Mouse (Mus musculus): ENCODE measurements around the gene Tmem110.
A peak's percentile ranks its signal among the peaks of the same experiment; 100 is the strongest.

The Tmem110 gene

GRCm38 (mm10) chr14:30825476-30826131 is at the start of gene Tmem110:
Gene Tmem110, plus strand, starts transcription at chr14:30825590.
- peak; percentile 84 to 89 for DNase-seq (ENCODE audit: low spot score in 2 of 2)

DNA sequence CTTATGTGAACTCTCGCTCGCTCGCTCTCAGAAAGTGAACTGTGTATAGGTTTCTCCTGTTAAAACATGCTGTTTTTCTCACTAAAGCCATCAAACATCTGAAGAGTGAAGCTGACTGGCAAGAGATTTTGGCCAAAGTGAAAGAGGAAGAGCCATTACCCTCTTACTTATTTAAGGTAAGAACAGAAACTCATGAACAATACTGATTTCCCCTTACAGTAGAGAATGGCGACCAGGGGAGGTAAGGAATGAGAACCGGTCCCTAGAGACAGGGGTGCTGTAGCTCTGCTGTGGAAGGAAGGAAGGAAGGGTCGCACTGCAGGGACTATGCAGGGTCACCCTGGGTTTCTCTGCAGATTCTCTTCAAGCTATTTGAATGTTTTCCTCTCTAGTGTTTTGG is 40.8 kb upstream of the Tmem110 start:
- DNase-seq (ENCODE audit: low spot score in 2 of 2) = no peak

DNA sequence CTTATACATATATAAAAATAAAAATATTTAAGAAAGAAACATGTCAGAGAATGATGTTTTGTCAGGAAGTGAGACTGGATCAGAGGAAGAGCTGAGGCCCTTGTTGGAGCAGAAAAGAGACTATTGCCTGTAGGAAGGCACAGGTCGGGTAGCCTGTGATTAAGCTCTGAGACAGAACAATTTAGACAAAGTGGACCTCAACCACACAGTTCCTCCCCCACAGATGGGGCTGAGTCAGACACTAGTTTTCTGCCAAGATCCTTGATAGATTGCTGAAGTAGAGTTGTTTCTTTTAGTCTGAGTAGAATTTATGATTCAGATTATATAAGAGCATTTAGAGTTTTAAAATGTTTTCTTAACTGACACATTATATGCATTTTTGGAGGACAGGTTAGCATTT is 35.9 kb upstream of the Tmem110 start:
- no peak for DNase-seq (ENCODE audit: low spot score in 2 of 2)

DNA sequence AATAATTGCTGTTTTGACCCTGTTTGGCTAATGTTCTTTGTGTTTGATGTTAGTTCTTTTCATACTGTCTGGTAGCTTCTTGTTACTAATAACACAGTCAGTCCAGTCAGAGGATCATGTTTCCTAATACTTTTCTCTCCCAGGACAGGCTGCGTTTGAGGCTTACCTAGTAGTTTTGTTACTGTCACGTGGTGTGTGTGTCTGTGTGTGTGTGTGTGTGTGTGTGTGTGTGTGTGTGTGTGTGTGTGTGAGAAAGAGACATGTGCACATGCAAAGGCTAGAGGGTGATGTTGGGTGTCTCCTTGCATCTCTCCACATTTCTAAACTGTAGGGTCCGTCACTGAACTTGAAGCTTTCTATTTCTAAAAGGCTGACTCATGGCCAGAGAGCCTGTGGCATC is 32.5 kb upstream of the Tmem110 start:
- no peak for DNase-seq (ENCODE audit: low spot score in 2 of 2)

- DNase-seq (ENCODE audit: low spot score in 2 of 2) = no peak
Measured at GRCm38 (mm10) chr14:30801756-30802155, 23.6 kb upstream of the Tmem110 start.

DNA sequence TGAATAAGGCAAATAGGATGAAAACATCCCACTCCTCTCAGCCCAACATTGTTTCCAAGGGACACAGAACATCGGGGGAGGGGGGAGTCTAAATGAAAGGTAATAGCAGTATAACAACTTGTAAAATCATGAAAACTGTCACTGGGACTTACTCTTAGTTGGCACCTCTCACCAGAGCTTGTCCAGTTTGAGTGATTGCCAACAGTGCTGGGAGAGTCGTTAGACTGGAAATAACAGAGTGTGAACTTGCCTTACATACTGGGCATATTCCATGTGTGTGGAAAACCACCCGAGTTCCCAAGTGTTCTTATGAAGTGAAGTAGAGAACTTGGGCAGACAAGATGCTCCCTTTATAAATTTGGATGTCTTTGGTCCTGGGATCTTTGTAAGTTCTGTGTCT is 4.3 kb upstream of the Tmem110 start:
- no peak for DNase-seq (ENCODE audit: low spot score in 2 of 2)

GRCm38 (mm10) chr14:30824456-30824995 is 864 bp upstream of the Tmem110 start:
- no peak for DNase-seq (ENCODE audit: low spot score in 2 of 2)

DNA sequence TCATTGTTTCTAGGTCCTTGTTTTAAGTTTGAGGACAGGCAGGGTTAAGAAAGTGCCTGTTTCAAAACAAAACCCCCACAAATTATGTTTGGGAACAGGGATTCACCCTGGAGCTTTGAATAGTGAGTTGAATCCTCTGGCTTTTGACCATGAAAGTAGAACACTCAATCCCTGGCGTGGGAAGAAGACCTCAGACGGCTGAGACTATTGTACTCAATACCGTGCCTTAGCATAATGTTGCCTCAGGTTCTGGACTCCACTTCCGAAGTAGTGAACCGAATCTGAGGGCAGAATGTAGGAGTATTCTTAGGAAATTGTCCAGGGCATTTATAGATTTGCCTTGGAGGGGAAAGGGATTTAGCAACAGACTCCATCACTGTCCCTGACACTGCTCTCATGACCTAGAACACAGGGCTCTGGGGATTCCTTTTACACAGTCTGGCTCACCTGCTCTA is 342 bp upstream of the Tmem110 start:
- DNase-seq (ENCODE audit: low spot score in 2 of 2) = no peak

GRCm38 (mm10) chr14:30826174-30827140 is 1.1 kb downstream of the Tmem110 start:
- no peak for DNase-seq (ENCODE audit: low spot score in 2 of 2)

DNA sequence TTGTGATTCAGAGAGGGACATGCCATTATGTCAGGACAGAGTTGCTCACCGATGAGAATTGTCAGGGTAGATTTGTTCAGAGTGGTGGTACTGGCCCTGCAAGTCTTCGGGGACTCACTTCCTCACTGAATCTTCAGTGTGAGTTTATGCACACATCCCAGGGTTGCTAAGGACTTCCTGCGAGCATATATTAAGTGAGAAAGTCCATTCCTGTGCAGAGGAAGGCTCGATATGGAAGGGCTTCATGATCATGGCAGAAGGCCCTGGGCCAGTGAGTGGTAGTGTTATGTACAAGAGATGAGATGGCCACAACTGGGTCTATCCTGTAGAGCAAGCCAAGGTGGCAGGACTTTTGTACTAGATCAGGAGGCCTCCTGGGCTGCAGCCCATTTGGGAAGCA is 2.1 kb downstream of the Tmem110 start:
- no peak for DNase-seq (ENCODE audit: low spot score in 2 of 2)

- peak in 1 of 2 experiments; percentile 26 for DNase-seq (ENCODE audit: low spot score in 2 of 2)
Measured at GRCm38 (mm10) chr14:30828077-30828476, 2.7 kb downstream of the Tmem110 start.

DNA sequence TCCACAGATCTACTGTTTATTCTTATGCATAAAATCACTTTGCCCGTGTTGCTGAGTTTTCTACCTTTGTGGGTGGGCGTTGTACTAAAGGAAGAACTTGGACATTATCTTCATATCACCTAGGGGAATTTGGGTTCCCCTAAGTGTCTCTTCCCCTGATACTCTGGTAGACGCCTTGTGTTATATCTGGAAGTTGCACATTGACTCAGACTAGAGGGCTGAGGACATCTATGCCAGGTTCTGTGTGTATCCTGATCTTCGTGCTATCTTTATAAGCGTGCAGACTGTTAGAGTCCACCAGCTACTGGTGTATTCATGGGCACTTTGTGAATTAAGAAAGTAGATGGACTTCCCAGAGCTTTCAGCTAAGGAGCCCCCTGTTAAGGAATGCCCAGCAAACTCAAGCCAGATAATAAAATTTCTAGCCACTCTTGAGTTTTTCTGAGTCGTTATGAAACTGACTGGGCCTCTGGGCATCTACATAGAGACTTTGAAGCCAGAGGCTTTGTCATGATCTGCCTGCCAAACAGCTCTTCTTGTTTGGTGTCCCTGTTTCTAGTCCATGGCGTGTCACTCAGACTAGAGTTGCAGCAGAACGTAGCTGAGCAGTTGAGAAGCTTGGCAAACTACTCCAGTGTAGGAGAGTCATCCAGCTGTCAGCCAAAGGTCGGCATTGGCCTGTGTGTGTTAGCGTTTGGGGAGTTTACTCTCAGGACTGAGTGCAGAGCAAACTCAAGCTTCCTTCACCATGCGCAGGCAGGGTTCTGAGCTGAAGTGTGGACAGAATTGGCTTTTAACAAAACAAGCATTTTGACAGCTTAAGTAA is 3.5 kb downstream of the Tmem110 start:
- DNase-seq (ENCODE audit: low spot score in 2 of 2) = peak; percentile 28 to 71

- DNase-seq (ENCODE audit: low spot score in 2 of 2) = no peak
Measured at GRCm38 (mm10) chr14:30837416-30837996, 12.1 kb downstream of the Tmem110 start.

- no peak for DNase-seq (ENCODE audit: low spot score in 2 of 2)
Measured at GRCm38 (mm10) chr14:30843701-30844100, 18.3 kb downstream of the Tmem110 start.

DNA sequence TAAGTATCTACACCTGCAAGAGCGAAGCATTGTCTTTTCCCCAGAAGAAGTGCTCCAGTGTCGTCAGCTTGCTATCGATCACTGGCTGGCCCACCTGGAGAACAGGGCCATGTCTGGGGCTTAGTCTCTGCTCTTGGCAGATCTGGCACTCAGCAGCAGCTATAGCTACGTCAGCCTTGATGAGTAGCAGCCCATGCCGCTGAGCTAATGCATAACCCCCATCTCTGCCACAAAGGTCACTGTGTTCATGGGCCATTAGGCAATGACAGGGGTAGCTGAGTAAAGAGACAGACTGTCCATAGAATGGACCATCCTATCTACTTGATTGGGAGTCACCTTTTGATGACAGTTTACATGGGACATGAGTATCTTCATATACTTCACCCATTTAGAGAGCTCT is 25.1 kb downstream of the Tmem110 start:
- DNase-seq (ENCODE audit: low spot score in 2 of 2) = no peak

DNA sequence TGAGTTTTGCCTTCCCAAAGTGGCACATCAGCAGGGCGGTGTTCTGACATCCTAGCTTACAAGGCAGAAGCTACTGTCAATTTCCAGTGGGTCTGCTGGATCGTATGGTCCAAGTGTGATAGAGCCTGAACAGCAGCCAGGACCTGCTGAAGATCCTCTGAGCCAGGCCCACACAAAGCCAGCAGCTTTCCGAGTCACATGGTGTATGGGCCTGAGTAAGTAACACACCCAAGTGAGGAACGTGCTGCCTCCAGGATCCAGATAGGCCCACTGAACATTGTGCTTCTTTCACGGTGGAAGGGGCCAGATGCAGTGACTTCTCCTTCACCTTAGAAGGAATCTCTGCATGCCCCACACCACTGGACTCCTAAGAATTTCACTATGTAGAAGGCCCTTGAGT is 26.9 kb downstream of the Tmem110 start:
- DNase-seq (ENCODE audit: low spot score in 2 of 2) = no peak

DNA sequence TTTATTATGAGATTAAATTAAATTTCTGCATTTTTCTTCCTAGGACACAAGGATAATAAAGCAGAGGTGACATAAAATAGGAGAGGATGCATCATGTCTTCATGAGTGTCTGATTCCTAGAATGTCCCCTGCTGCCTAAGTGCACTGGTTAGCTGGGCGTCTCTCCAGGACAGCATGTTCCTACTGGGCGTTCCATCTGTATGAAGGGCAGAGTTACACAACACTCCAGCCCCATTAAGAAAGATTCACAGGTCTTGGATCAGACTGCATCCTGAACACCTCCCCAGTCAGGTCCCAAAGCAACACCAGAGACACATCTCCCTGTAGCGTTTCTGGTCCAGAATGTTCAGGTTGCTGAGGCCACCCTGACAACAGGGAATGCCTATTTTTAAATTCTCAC is 29.9 kb downstream of the Tmem110 start:
- DNase-seq (ENCODE audit: low spot score in 2 of 2) = peak in 1 of 2 experiments; percentile 56

- DNase-seq (ENCODE audit: low spot score in 2 of 2) = no peak
Measured at GRCm38 (mm10) chr14:30856885-30857507, 31.6 kb downstream of the Tmem110 start.

DNA sequence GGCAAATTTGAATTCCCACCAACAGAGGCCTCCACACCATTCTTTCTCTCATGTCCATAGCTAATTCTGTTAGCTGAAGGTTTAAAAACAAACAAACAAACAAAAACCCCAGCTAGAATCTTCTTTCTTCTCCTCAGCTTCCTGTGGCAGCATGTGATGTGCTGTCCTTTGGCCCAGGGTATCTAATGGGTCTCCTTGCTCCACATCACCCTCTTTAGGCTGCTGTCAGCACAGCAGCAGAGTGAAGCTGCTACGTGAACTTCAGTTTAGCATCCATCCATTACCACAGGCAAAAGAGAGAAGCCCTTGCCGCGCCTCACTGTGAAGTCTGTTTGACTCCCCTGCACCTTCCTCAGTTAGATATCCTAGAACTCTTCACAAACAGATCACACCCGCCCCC is 32.6 kb downstream of the Tmem110 start:
- DNase-seq (ENCODE audit: low spot score in 2 of 2) = no peak

- DNase-seq (ENCODE audit: low spot score in 2 of 2) = no peak
Measured at GRCm38 (mm10) chr14:30861421-30862125, 36.2 kb downstream of the Tmem110 start.

Data from urinary bladder, postnatal 36 days (tissue).